Mouse (Mus musculus): Measurements from ENCODE around the gene Nploc4. TPM values are rescaled to one million over a fixed set of nuclear protein-coding genes. Genes with fewer than 3 reads are reported as not detected.

Gene Nploc4
- total RNA-seq, 4 experiments from 2014 or later = 64.3 to 69.6 (median 65.8) TPM

DNA sequence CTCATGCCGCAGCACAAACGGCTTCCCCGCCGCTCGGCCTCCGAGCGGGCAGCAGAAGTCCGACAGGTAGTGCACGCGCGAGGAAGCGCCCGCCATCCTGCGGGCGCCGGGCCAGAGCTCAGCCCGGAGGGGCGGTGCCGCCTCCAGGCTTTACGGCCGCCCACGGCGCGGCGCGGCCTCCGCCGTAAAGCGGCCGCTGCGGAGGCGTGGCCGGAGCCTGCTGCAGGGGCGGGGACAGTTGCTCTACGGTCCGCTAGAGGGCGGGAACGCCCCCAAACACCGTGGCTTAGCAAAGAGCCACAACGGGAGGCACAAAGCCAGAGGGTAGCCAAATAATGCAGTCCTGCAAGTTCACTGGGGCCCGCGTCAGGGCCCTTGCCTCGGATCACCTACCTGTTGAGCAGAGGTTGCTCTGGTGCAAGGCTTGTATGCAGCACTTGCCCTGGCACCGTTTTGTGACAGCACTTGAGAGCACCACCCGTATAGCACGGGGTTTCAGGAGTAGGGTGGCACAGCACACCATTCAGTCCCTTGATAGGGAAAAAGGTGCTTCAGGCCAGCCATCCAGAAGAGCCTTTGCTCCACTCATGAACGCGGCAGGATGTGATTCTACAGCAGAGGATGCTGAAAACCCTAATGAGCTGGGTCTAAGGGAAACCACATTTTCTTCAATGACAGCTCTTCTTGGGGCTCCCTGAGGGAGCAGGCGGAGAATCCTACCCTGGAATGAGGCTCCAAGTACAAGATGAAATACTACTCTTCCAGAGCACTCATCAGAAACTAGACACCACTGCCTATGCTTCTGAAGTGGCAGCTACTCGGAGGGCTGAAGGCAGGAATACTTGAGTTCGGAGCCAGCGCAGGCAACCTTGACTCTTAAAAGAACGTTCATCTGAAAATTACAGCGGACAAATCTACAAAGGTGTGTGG, 58.6 kb downstream of the Nploc4 start, which contains the start of gene Faap100:
Gene Faap100, minus strand, starts transcription at position 154 of the 930 bp plus-strand sequence.
- DNase-seq (ENCODE audit: low spot score) = peak; percentile 85

DNA sequence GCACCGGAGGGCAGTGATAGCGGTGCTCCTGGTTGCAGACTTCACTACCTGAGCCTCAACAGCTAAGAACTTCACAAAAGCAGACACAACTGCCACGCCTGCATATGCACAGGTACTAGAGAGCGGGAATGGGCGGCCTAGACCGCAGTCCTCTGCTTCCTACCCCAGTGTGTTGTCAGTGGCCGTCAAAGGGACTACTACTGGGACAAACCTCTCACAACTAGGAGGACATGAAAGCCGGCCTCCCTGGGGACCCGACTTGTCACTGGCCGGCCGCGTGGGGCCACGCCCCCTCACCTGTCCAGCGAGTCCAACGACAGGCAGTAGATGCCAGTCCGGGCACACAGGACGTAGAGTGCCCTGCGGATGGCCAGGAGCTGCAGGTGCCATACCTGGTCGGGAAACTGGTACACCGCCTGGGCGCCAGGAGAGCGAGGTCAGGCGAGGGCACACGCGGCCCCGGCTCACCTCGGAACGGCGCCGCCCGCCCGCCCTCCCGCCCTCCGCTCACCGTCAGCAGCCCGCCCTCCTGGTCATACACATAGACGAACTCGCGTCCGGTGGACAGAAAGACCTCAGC, 59.4 kb downstream of the Nploc4 start:
- no peak for DNase-seq (ENCODE audit: low spot score)

DNA sequence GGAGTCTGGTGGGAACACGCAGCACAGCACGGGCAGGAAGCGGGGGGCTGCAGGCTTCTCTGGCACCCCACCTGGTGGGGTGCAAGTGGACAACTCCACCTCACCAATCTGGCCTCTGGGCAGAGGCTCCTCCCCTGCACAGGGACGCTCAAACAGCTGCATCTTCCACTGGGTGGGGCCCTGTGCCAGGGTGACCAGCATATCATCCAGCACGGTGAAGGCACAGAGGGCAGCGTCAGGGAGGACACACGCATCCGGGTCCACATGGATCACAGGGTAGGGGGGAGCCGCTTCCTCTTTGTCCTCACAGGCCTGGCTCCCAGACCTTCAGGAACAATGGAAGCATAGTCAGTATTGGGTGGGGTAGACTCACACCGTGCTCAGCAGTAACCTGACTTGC, 60.2 kb downstream of the Nploc4 start:
- DNase-seq (ENCODE audit: low spot score) = no peak

GRCm38 (mm10) chr11:120376302-120377160, 61.0 kb downstream of the Nploc4 start:
- DNase-seq (ENCODE audit: low spot score) = no peak

- DNase-seq (ENCODE audit: low spot score) = no peak
These were observed 62.2 kb downstream of the Nploc4 start for GRCm38 (mm10) chr11:120375324-120375723.

DNA sequence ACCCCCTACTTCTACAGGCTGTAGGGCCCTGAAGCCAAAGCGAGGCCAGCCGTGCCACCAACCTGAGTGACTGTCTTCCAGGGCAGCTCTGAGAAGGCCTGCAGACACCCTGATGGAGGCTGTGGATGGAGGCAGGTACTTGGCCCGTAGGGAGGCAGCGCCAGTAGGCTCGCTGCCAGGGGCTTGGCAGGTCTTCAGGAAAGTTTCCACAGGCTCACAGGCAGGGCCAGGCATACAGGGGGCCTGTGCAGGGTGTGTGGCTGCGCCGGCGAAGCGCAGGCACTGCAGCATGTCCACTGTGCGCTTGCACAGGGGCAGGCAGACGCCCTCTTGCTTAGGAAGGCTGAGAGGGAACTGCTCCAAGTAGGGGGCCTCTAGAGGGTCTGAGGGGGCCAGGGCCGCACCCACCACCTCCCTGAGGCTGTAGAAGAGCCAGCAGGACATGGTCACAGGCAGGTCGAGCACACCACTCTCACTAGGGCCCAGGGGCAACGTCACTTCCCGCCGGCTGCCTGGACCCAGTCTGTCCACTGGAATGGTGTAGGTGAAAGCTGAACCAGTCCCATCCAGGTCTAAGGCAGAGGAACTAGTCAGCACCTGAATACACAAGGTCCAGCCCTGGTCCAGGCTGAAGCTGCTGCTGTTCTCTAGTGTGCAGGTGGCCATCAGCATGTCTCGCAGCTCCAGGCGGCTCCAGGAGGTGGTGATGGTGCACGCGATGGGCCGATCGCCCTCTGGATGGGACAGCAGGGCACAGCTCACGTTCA, 63.5 kb downstream of the Nploc4 start:
- DNase-seq (ENCODE audit: low spot score) = peak; percentile 72

- no peak for DNase-seq (ENCODE audit: low spot score)
These were observed 64.5 kb downstream of the Nploc4 start for GRCm38 (mm10) chr11:120373025-120373424.

- DNase-seq (ENCODE audit: low spot score) = no peak
These were observed 67.9 kb downstream of the Nploc4 start for GRCm38 (mm10) chr11:120369656-120370055.

DNA sequence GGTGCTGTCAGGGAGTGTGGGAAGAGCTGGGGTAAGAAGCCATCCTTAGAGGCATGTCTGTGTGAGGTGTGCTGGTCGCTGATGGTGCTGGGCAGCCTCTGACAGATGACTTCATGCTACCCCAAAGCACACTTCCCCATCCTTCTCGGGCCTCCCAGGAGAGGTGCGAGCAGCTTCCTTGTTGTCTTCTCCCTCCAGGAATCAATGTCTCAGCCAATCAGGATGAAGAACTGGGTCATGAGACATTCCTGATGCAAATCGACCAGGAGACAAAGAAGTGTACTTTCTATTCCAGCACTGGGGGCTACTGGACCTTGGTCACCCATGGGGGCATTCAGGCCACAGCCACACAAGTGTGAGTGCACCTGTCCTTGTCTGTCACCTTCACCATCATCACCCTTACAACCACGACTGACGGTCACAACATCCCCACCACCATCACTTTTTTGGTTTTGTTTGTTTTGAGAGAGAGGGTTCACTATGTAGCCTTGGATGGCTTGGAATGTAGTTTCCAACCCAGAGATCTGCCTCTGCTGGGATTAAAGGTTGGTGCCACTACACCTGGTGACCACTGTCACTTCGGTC, 71.0 kb downstream of the Nploc4 start:
- no peak for DNase-seq (ENCODE audit: low spot score)

DNA sequence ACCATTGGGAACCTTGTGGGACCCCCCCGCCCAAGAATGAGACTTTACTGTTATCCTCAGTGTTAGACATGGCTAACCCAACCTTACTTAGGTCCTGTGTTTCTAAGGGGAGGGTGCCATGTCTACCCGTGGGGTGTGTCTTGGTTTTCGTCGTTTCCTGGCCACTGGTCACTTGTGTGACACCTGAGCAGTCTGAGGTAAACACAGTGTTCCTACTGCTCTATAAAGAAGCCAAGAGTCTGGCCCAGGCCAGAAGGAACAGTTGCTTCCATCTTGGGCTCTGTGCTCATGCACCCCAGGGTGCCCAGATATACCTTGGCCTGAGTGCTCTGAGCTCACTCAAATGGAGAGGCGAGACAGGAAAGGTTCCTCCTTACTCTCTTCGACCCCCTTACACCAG, 74.6 kb downstream of the Nploc4 start:
- no peak for DNase-seq (ENCODE audit: low spot score)

- no peak for DNase-seq (ENCODE audit: low spot score)
These were observed 76.2 kb downstream of the Nploc4 start, which contains the start of gene Fscn2 for GRCm38 (mm10) chr11:120361295-120361694. TSS of gene Fscn2 (plus strand) at chr11:120361534.

- DNase-seq (ENCODE audit: low spot score) = no peak
These were observed 76.8 kb downstream of the Nploc4 start for GRCm38 (mm10) chr11:120360755-120361154.

DNA sequence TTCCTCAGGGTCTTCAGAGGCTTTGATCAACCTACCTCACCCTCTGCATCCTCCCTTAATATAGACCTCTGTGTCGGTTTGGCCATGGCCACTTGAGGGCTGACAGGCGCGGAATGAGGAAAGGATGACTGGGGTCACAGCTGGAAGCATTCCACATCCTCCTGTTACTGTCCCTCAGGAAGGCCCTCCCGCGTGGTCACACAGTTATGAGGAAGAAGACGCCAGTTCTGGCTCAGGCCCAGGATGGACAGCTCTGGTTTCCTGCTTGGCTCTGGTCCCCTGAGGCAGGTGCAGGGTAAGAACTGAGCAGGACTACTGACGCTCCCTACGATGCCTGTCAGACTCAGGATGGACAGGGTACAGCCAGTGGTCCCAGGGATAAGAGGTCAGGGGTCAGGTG, 77.4 kb downstream of the Nploc4 start:
- peak; percentile 60 for DNase-seq (ENCODE audit: low spot score)

DNA sequence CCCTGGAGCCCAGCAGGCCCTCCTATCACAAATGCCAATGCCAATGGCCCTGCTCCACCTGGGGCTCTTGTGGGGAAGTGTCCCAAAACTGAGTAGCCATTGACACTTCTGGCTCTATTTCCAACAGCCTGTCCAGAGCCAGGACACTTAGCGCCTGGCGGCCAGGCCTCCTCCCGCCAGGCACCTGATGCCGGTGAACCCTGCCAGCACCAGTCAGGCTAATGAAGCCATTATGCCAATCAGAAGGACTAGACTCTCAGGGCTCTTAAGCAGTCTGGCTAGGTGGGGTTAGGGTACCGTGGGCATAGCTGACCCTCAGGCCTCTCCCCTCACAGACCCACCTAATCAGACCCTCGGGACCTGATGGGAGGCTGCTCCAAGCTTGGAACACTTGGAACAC, 78.1 kb downstream of the Nploc4 start:
- DNase-seq (ENCODE audit: low spot score) = no peak

- peak; percentile 57 for DNase-seq (ENCODE audit: low spot score)
These were observed 79.6 kb downstream of the Nploc4 start for GRCm38 (mm10) chr11:120357791-120358401.

GRCm38 (mm10) chr11:120356900-120357299, 80.6 kb downstream of the Nploc4 start:
- DNase-seq (ENCODE audit: low spot score) = no peak

DNA sequence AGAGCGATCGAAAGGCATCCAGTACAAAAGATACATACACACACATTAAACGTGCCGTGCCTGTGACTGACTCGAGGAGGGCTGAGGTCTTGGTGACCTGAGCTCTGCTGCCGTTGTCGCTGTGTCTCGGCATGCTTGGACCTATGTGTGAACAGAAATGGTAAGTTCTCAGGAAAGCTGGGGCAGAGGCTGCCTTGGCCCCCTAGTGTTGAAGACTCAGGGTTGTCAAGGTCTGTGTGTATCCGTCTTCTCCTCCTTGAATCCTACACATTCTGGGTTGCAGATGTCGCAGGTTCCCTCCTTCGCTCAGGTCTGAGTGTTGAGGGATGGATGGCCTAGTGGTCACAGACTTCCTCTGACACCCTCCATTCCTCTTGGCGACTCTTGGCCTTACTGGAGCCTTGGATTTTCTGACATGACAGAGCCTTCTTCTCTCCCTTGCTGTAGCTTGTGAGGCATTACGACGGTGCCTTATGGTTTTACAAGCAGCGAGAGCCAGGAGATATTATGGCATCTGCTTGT, 81.1 kb downstream of the Nploc4 start:
- no peak for DNase-seq (ENCODE audit: low spot score)

DNA sequence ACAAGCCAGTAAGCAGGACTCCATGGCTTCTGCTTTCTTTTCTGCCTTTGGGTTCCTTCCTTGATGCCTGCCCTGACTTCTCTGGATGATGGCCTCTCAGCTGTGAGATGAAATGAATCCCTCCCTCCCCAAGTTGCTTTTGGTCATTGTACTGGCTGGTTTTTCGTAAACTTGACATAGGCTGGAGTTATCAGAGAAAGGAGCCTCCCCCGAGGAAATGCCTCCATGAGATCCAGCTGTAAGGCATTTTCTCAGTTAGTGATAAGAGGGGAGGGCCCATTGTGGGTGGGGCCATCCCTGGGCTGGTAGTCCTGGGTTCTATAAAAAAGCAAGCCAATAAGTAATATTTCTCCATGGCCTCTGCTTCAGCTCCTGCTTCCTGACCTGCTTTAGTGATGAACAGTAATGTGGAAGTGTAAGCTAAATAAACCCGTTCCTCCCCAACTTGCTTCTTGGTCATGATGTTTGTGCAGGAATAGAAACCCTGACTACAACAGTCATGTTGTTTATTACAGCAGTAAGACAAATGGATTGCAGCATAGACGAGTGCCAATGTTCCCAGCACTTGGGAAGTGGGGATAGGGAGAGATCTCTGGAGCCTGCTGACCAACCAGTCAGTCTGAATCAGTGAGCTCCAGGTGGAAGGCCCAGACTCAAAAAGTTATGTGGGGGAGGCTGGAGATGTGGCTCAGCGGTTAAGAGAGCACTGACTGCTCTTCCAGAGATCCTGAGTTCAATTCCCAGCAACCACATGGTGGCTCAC, 82.0 kb downstream of the Nploc4 start:
- DNase-seq (ENCODE audit: low spot score) = no peak

Measured in heart, adult 8-10 months (tissue).